Mouse (Mus musculus) natural killer cell, adult 2 months (primary cell): Measurements from ENCODE around the gene Ccdc91.
A peak's percentile ranks its signal among the peaks of the same experiment; 100 is the strongest.

Experiments used
- DNase-seq, 2 experiments: peaks; one replicate each; pipeline ENCODE4 v3.0.0; 2022; ENCODE audit warnings: low spot score in 2 of 2

Ccdc91 gene

GRCm38 (mm10) chr6:147573137-147573536, 97.5 kb downstream of the Ccdc91 start:
- no peak for DNase-seq

GRCm38 (mm10) chr6:147574454-147575182, 99.0 kb downstream of the Ccdc91 start:
- no peak for DNase-seq

- DNase-seq: no peak
These were observed 99.7 kb downstream of the Ccdc91 start for GRCm38 (mm10) chr6:147575183-147575784.

- no peak for DNase-seq
These were observed 112.0 kb downstream of the Ccdc91 start for GRCm38 (mm10) chr6:147587675-147588074.

GRCm38 (mm10) chr6:147606666-147607065, 131.0 kb downstream of the Ccdc91 start:
- no peak for DNase-seq

GRCm38 (mm10) chr6:147607613-147608012, 132.0 kb downstream of the Ccdc91 start:
- no peak for DNase-seq

- DNase-seq: no peak
These were observed 139.7 kb downstream of the Ccdc91 start for GRCm38 (mm10) chr6:147615306-147615705.

GRCm38 (mm10) chr6:147623142-147623541, 147.5 kb downstream of the Ccdc91 start:
- no peak for DNase-seq

- no peak for DNase-seq
These were observed 160.8 kb downstream of the Ccdc91 start for GRCm38 (mm10) chr6:147636464-147636863.

GRCm38 (mm10) chr6:147643875-147644274, 168.2 kb downstream of the Ccdc91 start:
- no peak for DNase-seq

GRCm38 (mm10) chr6:147644391-147644790, 168.8 kb downstream of the Ccdc91 start:
- DNase-seq: no peak

- no peak for DNase-seq
These were observed 170.9 kb downstream of the Ccdc91 start for GRCm38 (mm10) chr6:147646401-147646968.

- no peak for DNase-seq
These were observed 182.4 kb downstream of the Ccdc91 start for GRCm38 (mm10) chr6:147658025-147658424.

- no peak for DNase-seq
These were observed 185.1 kb downstream of the Ccdc91 start for GRCm38 (mm10) chr6:147660718-147661117.

GRCm38 (mm10) chr6:147661841-147662240, 186.2 kb downstream of the Ccdc91 start:
- DNase-seq: no peak

GRCm38 (mm10) chr6:147662610-147663009, 187.0 kb downstream of the Ccdc91 start:
- DNase-seq: no peak

- peak in 1 of 2 experiments; percentile 6 for DNase-seq
These were observed 188.7 kb downstream of the Ccdc91 start for GRCm38 (mm10) chr6:147664339-147664738.

GRCm38 (mm10) chr6:147671366-147671765, 195.7 kb downstream of the Ccdc91 start:
- DNase-seq: no peak

GRCm38 (mm10) chr6:147672481-147672880, 196.9 kb downstream of the Ccdc91 start:
- DNase-seq: no peak

- DNase-seq: no peak
These were observed 199.6 kb downstream of the Ccdc91 start for GRCm38 (mm10) chr6:147675022-147675733.

- DNase-seq: no peak
These were observed 200.6 kb downstream of the Ccdc91 start for GRCm38 (mm10) chr6:147676214-147676613.
